Mouse (Mus musculus): ENCODE measurements at regions not wholly inside any gene's neighbourhood (a gene's known extent, or its start where the extent isn't known, plus 50 kb on each side); places are given as distances from the start of the nearest gene placed in this dataset.

DNA sequence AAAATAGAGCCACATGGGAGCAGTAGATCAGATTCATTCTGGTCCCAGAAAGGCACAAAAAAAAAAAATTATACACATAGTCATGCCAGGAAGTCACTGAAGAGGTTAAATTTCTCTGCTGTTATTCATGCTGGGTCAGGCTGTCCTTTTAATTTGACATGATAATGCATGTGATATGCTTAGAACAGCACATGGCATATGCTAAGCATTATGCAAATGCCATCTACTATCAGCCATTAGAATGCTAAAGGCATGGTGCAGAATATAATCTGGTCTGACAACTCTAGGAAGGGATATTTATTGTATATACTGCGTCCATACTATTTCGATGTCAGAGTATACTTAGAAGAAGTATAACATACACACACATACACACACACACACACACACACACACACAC is 405.6 kb downstream of the AI429214 start:
- no peak for DNase-seq (ENCODE audit: inconsistent age in 2 of 2, low spot score in 1 of 2)

- DNase-seq (ENCODE audit: inconsistent age in 2 of 2, low spot score in 1 of 2) = peak in 1 of 2 experiments; percentile 59
These were observed 429.2 kb downstream of the AI429214 start for GRCm38 (mm10) chr8:37422595-37422994.

GRCm38 (mm10) chr8:37424588-37424987 is 431.2 kb downstream of the AI429214 start:
- no peak for DNase-seq (ENCODE audit: inconsistent age in 2 of 2, low spot score in 1 of 2)

DNA sequence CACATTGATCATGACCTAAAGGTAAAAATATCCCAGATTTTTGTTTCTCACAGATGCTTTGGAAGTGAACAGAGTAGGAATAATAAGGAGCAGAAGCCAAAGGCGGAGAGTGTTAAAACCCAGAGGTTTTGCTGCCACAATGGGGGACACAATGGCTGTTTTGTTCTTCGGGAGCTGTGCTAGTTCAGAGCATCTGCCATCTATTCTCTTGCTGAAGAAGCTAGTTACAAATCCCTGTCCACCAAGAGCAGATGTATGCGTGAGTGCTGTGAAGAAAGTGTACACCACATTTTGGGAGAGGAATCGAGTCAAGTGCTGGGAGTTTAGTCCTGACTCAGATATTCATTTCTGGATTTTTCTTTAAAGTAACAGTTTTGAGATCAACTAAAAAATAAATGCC is 435.4 kb downstream of the AI429214 start:
- DNase-seq (ENCODE audit: inconsistent age in 2 of 2, low spot score in 1 of 2) = no peak

GRCm38 (mm10) chr8:37460551-37461154 is 467.2 kb downstream of the AI429214 start:
- DNase-seq (ENCODE audit: inconsistent age in 2 of 2, low spot score in 1 of 2) = no peak

GRCm38 (mm10) chr8:37465651-37466050 is 472.2 kb downstream of the AI429214 start:
- DNase-seq (ENCODE audit: inconsistent age in 2 of 2, low spot score in 1 of 2) = no peak

- no peak for DNase-seq (ENCODE audit: inconsistent age in 2 of 2, low spot score in 1 of 2)
These were observed 474.3 kb downstream of the AI429214 start for GRCm38 (mm10) chr8:37467656-37468055.
